Mouse (Mus musculus) heart, embryonic 12.5 days (tissue): ENCODE measurements at regions not wholly inside any gene's neighbourhood (a gene's known extent, or its start where the extent isn't known, plus 50 kb on each side); places are given as distances from the start of the nearest gene placed in this dataset.

Experiments
- ATAC-seq: fragments of 200-750 bp; cut with Nextera tagmentation; 2 replicates; pipeline ENCODE4 v1.8.0; 2017; ENCODE audit warnings: moderate TSS enrichment, moderate library complexity; ENCODE audit not compliant: insufficient number of reproducible peaks, low FRiP score
- H3K27ac ChIP-seq: fragments of 300-500 bp; sonication (generic); 2 replicates; pipeline ENCODE4 v1.5.1; 2016; ENCODE audit warnings: mild to moderate bottlenecking, moderate library complexity; ENCODE audit not compliant: poor library complexity, severe bottlenecking
- H3K27me3 ChIP-seq: fragments of 300-500 bp; sonication (generic); replicated peaks from 2 replicates; pipeline ENCODE4 v1.6.1; 2016; ENCODE audit warnings: mild to moderate bottlenecking, moderate library complexity
- H3K36me3 ChIP-seq: fragments of 300-500 bp; sonication (generic); 2 replicates; pipeline ENCODE4 v1.6.1; 2016; ENCODE audit warnings: mild to moderate bottlenecking, moderate library complexity
- H3K4me1 ChIP-seq: fragments of 300-500 bp; sonication (generic); replicated peaks from 2 replicates; pipeline ENCODE4 v1.6.1; 2016; ENCODE audit warnings: mild to moderate bottlenecking
- H3K4me2 ChIP-seq: fragments of 300-500 bp; sonication (generic); 2 replicates; pipeline ENCODE4 v1.6.1; 2016; ENCODE audit warnings: mild to moderate bottlenecking, moderate library complexity
- H3K4me3 ChIP-seq: fragments of 300-500 bp; sonication (generic); 2 replicates; pipeline ENCODE4 v1.5.1; 2016; ENCODE audit warnings: mild to moderate bottlenecking
- H3K9ac ChIP-seq: fragments of 300-500 bp; sonication (generic); 2 replicates; pipeline ENCODE4 v1.6.1; 2016; ENCODE audit warnings: mild to moderate bottlenecking, moderate library complexity
- H3K9me3 ChIP-seq: fragments of 300-500 bp; sonication (generic); replicated peaks from 2 replicates; pipeline ENCODE4 v1.6.1; 2016; ENCODE audit warnings: mild to moderate bottlenecking, moderate library complexity
- WGBS: fragments of 180-500 bp; shearing (Covaris S2); methylation state at CpG from one replicate; pipeline ENCODE4 v1.1.7; 2016; 5-methylcytosine and 5-hydroxymethylcytosine counted together

- H3K9ac ChIP-seq: no peak overlapping the region
- no peaks in the 10 kb centered on the region for H3K9me3 ChIP-seq
- H3K27ac ChIP-seq: no peak overlapping the region
- WGBS: 61% methylated on average over 1 of the region's 1 CpGs
- H3K4me3 ChIP-seq: no peak overlapping the region
- no peaks in the 10 kb centered on the region for H3K4me1 ChIP-seq
- no peak for ATAC-seq
- H3K36me3 ChIP-seq: no peaks in the 10 kb centered on the region
- no peak overlapping the region for H3K4me2 ChIP-seq
- no peaks in the 10 kb centered on the region for H3K27me3 ChIP-seq
Measured at GRCm38 (mm10) chr11:45752237-45752636, 99.6 kb upstream of the Clint1 start.

DNA sequence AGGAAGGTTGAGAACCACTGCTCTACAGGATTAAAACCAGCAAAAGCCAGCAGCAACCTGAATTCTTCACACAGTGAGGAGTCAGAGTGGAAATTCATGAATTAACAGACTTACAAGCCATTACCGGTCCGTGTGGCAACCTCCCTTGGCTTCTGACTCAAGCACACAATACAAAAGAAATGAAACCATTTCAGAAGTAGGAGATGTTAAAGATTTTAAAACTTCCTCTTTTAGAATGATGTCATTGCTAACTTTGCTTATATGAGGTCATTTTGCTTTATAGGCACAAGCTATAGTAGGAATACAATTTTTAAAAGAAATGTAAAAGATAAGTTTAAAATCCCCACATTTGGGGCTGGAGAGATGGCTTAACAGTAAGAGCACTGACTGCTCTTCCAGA, 99.1 kb upstream of the Clint1 start:
- no peak for ATAC-seq
- H3K9ac ChIP-seq: no peak overlapping the region
- H3K27ac ChIP-seq: no peak overlapping the region
- H3K4me1 ChIP-seq: no peaks in the 10 kb centered on the region
- no peaks in the 10 kb centered on the region for H3K9me3 ChIP-seq
- 58% methylated on average over 2 of the region's 2 CpGs for WGBS
- H3K27me3 ChIP-seq: no peaks in the 10 kb centered on the region
- H3K36me3 ChIP-seq: no peaks in the 10 kb centered on the region
- no peak overlapping the region for H3K4me2 ChIP-seq
- no peak overlapping the region for H3K4me3 ChIP-seq

GRCm38 (mm10) chr11:45767081-45767480, 84.8 kb upstream of the Clint1 start:
- H3K4me1 ChIP-seq: no peaks in the 10 kb centered on the region
- WGBS: 75% methylated on average over 4 of the region's 4 CpGs
- no peak overlapping the region for H3K9ac ChIP-seq
- H3K27me3 ChIP-seq: no peaks in the 10 kb centered on the region
- no peaks in the 10 kb centered on the region for H3K36me3 ChIP-seq
- no peak overlapping the region for H3K4me2 ChIP-seq
- H3K27ac ChIP-seq: no peak overlapping the region
- ATAC-seq: no peak
- H3K4me3 ChIP-seq: no peak overlapping the region
- H3K9me3 ChIP-seq: peaks cover 5% of the 10 kb centered on the region; the same call in 1 of the 2 replicates

- Histone ChIP-seq H3K9ac (no peak overlapping the region), H3K27me3 (no peaks in the 10 kb centered on the region), H3K27ac (no peak overlapping the region), H3K9me3 (no peaks in the 10 kb centered on the region), H3K4me2 (no peak overlapping the region), H3K4me3 (no peak overlapping the region), H3K4me1 (no peaks in the 10 kb centered on the region), H3K36me3 (no peaks in the 10 kb centered on the region)
- no peak for ATAC-seq
- 78% methylated on average over 4 of the region's 4 CpGs for WGBS
Measured at GRCm38 (mm10) chr11:45782435-45782834, 69.4 kb upstream of the Clint1 start.

DNA sequence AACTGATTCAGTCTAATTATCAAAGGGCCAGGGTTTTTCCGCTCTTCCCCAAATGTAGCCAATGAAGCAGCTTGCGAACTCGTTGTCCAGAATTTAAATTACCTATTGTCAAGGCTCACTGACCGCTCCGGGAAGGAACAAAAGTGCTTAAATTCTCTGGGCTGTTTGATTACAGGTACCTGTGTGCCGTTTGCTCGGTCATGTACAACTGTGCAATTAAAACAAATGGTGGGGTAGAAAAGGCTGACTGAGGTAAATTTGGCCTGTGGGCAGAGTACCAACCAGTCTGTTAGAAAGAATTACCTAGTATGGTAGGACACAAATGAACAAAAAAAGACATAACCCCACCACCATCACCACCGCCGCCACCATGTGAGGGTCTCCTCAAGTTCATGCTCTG, 66.0 kb upstream of the Clint1 start:
- H3K4me2 ChIP-seq: no peak overlapping the region
- H3K4me3 ChIP-seq: no peak overlapping the region
- 93% methylated on average over 9 of the region's 9 CpGs for WGBS
- H3K9me3 ChIP-seq: peaks cover 6% of the 10 kb centered on the region; the same call in 1 of the 2 replicates
- H3K9ac ChIP-seq: no peak overlapping the region
- H3K27me3 ChIP-seq: no peaks in the 10 kb centered on the region
- H3K4me1 ChIP-seq: no peaks in the 10 kb centered on the region
- no peak for ATAC-seq
- H3K27ac ChIP-seq: no peak overlapping the region
- H3K36me3 ChIP-seq: no peaks in the 10 kb centered on the region

DNA sequence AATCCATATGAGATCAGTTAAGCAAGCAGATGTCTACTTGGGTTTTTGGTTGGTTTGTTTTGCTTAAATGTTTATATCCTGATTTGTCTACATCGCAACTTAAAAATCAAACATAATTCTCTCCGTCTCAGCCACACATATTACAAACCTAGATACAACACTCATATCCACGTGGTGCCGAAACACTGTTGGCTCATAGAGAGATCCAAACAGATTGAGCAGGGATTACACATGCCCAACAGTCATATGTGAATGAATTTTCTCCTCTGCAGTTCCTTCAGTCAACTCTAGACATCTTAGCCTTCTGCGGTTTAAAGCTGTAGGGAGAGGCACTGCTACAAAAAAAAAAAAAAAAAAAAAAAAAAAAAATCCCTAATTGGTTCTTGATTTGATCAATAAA, 64.4 kb upstream of the Clint1 start:
- no peaks in the 10 kb centered on the region for H3K27me3 ChIP-seq
- no peak overlapping the region for H3K27ac ChIP-seq
- no peaks in the 10 kb centered on the region for H3K4me1 ChIP-seq
- no peak overlapping the region for H3K9ac ChIP-seq
- no peak overlapping the region for H3K4me2 ChIP-seq
- peaks cover 6% of the 10 kb centered on the region; the same call in 1 of the 2 replicates for H3K9me3 ChIP-seq
- H3K4me3 ChIP-seq: no peak overlapping the region
- no peaks in the 10 kb centered on the region for H3K36me3 ChIP-seq
- ATAC-seq: no peak
- 86% methylated on average over 5 of the region's 5 CpGs for WGBS

GRCm38 (mm10) chr11:45789886-45790285, 62.0 kb upstream of the Clint1 start:
- H3K9me3 ChIP-seq: peaks cover 6% of the 10 kb centered on the region; the same call in 1 of the 2 replicates
- no peaks in the 10 kb centered on the region for H3K27me3 ChIP-seq
- no peak overlapping the region for H3K27ac ChIP-seq
- WGBS: 84% methylated on average over 3 of the region's 3 CpGs
- H3K36me3 ChIP-seq: no peaks in the 10 kb centered on the region
- H3K4me3 ChIP-seq: no peak overlapping the region
- H3K4me1 ChIP-seq: no peaks in the 10 kb centered on the region
- H3K9ac ChIP-seq: no peak overlapping the region
- no peak for ATAC-seq
- H3K4me2 ChIP-seq: no peak overlapping the region

DNA sequence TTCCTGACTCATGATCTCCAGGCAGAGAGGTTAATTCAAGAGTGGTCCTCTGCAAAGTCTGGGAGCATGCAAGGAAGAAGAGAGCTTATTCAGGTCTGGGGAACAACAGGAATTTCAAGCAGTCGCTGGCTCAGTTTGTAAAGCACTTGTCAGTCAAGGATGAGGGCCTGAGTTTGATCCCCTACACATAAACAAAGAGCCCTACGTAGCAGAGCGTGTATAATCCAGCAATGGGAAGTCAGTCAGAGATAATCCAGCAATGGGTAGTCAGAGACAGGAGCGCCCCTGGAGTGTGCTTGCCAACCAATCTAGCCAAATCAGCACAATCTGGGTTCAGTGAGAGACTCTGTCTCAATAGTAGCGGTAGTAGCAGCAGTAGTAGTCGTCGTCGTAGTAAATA, 61.3 kb upstream of the Clint1 start:
- Histone ChIP-seq H3K9ac (no peak overlapping the region), H3K27ac (no peak overlapping the region), H3K27me3 (no peaks in the 10 kb centered on the region), H3K4me1 (no peaks in the 10 kb centered on the region), H3K36me3 (no peaks in the 10 kb centered on the region), H3K9me3 (peaks cover 6% of the 10 kb centered on the region; the same call in 1 of the 2 replicates), H3K4me3 (no peak overlapping the region), H3K4me2 (no peak overlapping the region)
- 76% methylated on average over 8 of the region's 8 CpGs for WGBS
- ATAC-seq: no peak

GRCm38 (mm10) chr11:45791696-45792095, 60.2 kb upstream of the Clint1 start:
- 78% methylated on average over 2 of the region's 2 CpGs for WGBS
- Histone ChIP-seq H3K4me1 (no peaks in the 10 kb centered on the region), H3K4me2 (no peak overlapping the region), H3K9ac (no peak overlapping the region), H3K4me3 (no peak overlapping the region), H3K27me3 (no peaks in the 10 kb centered on the region), H3K27ac (no peak overlapping the region), H3K36me3 (no peaks in the 10 kb centered on the region), H3K9me3 (peaks cover 6% of the 10 kb centered on the region; the same call in 1 of the 2 replicates)
- no peak for ATAC-seq

DNA sequence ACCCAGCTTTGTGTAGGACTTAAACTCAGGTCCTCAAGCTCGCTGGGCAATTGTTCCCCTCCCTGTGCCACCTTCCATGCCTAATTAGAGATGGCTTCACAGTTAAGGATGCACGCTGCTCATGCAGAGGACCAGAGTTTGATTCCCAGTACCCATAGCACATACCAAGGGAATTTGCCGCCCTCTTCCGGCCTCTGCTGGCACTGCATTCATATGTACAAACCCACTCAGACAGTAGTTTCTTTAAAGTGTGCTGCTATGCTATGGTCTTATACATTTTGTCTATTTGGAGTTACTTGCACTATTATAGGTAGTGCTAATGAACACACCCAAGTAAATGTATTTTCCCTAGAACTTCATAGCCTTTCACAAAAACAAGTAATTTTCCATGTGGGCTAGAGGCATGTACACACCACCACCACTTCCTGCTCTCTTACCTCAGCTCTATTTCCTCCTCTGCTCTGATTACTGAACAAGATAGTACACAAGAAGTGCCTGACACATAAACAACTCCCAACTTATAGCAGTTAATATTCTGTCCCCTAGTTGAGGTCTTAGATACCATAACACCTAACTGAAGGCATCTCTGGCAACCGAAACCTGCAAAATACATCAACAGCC, 57.4 kb upstream of the Clint1 start:
- WGBS: 67% methylated on average over 5 of the region's 5 CpGs
- no peak overlapping the region for H3K4me3 ChIP-seq
- H3K27ac ChIP-seq: no peak overlapping the region
- H3K36me3 ChIP-seq: no peaks in the 10 kb centered on the region
- peaks cover 8% of the 10 kb centered on the region for H3K4me1 ChIP-seq
- H3K9ac ChIP-seq: no peak overlapping the region
- H3K27me3 ChIP-seq: no peaks in the 10 kb centered on the region
- no peak for ATAC-seq
- no peak overlapping the region for H3K4me2 ChIP-seq
- H3K9me3 ChIP-seq: no peaks in the 10 kb centered on the region

GRCm38 (mm10) chr11:45795322-45795721, 56.5 kb upstream of the Clint1 start:
- Histone ChIP-seq H3K9me3 (no peaks in the 10 kb centered on the region), H3K4me2 (no peak overlapping the region), H3K4me1 (peaks cover 15% of the 10 kb centered on the region), H3K9ac (no peak overlapping the region), H3K36me3 (no peaks in the 10 kb centered on the region), H3K27ac (no peak overlapping the region), H3K27me3 (no peaks in the 10 kb centered on the region), H3K4me3 (no peak overlapping the region)
- ATAC-seq: no peak
- WGBS: 47% methylated on average over 6 of the region's 6 CpGs

DNA sequence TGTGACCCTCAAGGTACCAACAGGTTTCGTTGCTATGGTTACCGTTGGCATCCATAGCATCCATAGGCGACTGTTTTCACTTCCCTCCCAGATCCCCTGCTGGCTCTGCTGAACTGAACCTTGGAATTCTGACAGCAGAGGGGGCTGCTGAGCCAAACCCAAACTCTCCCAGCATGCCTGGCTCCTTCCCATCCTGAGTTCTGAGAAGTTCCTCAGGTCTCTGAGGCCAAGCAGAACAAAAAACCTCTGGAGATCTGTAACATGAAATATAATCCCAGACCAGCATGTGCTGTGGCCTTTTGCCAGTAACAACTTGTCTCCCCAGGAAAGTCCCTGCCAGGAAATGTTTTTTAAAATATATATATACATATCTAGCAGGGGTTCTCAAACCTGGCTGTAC, 56.1 kb upstream of the Clint1 start:
- H3K4me2 ChIP-seq: no peak overlapping the region
- WGBS: 10% methylated on average over 3 of the region's 3 CpGs
- no peaks in the 10 kb centered on the region for H3K36me3 ChIP-seq
- no peaks in the 10 kb centered on the region for H3K27me3 ChIP-seq
- peaks cover 15% of the 10 kb centered on the region for H3K4me1 ChIP-seq
- H3K9ac ChIP-seq: no peak overlapping the region
- H3K27ac ChIP-seq: no peak overlapping the region
- H3K9me3 ChIP-seq: no peaks in the 10 kb centered on the region
- no peak overlapping the region for H3K4me3 ChIP-seq
- no peak for ATAC-seq
